Mouse (Mus musculus): ENCODE results near the gene Nek9.

Gene Nek9

GRCm38 (mm10) chr12:85347196-85347595 is 8.0 kb upstream of the Nek9 start:
- DNase-seq (ENCODE audit: extremely low read depth, low read depth), result no peak

- DNase-seq (ENCODE audit: extremely low read depth, low read depth), result peak; percentile 46
These were observed 7.2 kb upstream of the Nek9 start for GRCm38 (mm10) chr12:85346374-85346773.

- DNase-seq (ENCODE audit: extremely low read depth, low read depth), result no peak
These were observed 6.4 kb upstream of the Nek9 start for GRCm38 (mm10) chr12:85345559-85345958.

GRCm38 (mm10) chr12:85344252-85344651 is 5.1 kb upstream of the Nek9 start:
- DNase-seq (ENCODE audit: extremely low read depth, low read depth), result no peak

- no peak for DNase-seq (ENCODE audit: extremely low read depth, low read depth)
These were observed 3.1 kb upstream of the Nek9 start for GRCm38 (mm10) chr12:85342310-85342709.

GRCm38 (mm10) chr12:85341131-85341530 is 2.0 kb upstream of the Nek9 start:
- DNase-seq (ENCODE audit: extremely low read depth, low read depth), result peak; percentile 26

GRCm38 (mm10) chr12:85339947-85340346 is 785 bp upstream of the Nek9 start:
- DNase-seq (ENCODE audit: extremely low read depth, low read depth), result peak; percentile 70

- DNase-seq (ENCODE audit: extremely low read depth, low read depth), result no peak
These were observed 347 bp downstream of the Nek9 start for GRCm38 (mm10) chr12:85338815-85339214.

- DNase-seq (ENCODE audit: extremely low read depth, low read depth), result peak; percentile 28
These were observed 1.4 kb downstream of the Nek9 start for GRCm38 (mm10) chr12:85337567-85338311.

- no peak for DNase-seq (ENCODE audit: extremely low read depth, low read depth)
These were observed 9.0 kb downstream of the Nek9 start for GRCm38 (mm10) chr12:85330153-85330552.

- no peak for DNase-seq (ENCODE audit: extremely low read depth, low read depth)
These were observed 30.5 kb downstream of the Nek9 start for GRCm38 (mm10) chr12:85308651-85309050.

GRCm38 (mm10) chr12:85305247-85305892 is 33.8 kb downstream of the Nek9 start:
- peak; percentile 64 for DNase-seq (ENCODE audit: extremely low read depth, low read depth)

- no peak for DNase-seq (ENCODE audit: extremely low read depth, low read depth)
These were observed 34.4 kb downstream of the Nek9 start for GRCm38 (mm10) chr12:85304725-85305124.

GRCm38 (mm10) chr12:85303256-85303655 is 35.9 kb downstream of the Nek9 start:
- DNase-seq (ENCODE audit: extremely low read depth, low read depth), result no peak

GRCm38 (mm10) chr12:85298835-85299180 is 40.4 kb downstream of the Nek9 start:
- DNase-seq (ENCODE audit: extremely low read depth, low read depth), result no peak

- DNase-seq (ENCODE audit: extremely low read depth, low read depth), result no peak
These were observed 40.9 kb downstream of the Nek9 start for GRCm38 (mm10) chr12:85298127-85298834.

GRCm38 (mm10) chr12:85297345-85297997 is 41.7 kb downstream of the Nek9 start:
- no peak for DNase-seq (ENCODE audit: extremely low read depth, low read depth)

- DNase-seq (ENCODE audit: extremely low read depth, low read depth), result no peak
These were observed 42.2 kb downstream of the Nek9 start for GRCm38 (mm10) chr12:85296915-85297314.

GRCm38 (mm10) chr12:85295506-85295905 is 43.7 kb downstream of the Nek9 start:
- DNase-seq (ENCODE audit: extremely low read depth, low read depth), result no peak

- DNase-seq (ENCODE audit: extremely low read depth, low read depth), result no peak
These were observed 46.3 kb downstream of the Nek9 start for GRCm38 (mm10) chr12:85292906-85293305.

GRCm38 (mm10) chr12:85292288-85292687 is 46.9 kb downstream of the Nek9 start:
- DNase-seq (ENCODE audit: extremely low read depth, low read depth), result no peak

- no peak for DNase-seq (ENCODE audit: extremely low read depth, low read depth)
These were observed 47.6 kb downstream of the Nek9 start for GRCm38 (mm10) chr12:85291541-85291940.
